Mouse (Mus musculus): ENCODE data around the gene Pcdh7. TPM values are rescaled to one million over a fixed set of nuclear protein-coding genes. Genes with fewer than 3 reads are reported as not detected.

Pcdh7 gene
- polyA plus RNA-seq, 1 experiment from 2014 or later = 11.3 TPM

DNA sequence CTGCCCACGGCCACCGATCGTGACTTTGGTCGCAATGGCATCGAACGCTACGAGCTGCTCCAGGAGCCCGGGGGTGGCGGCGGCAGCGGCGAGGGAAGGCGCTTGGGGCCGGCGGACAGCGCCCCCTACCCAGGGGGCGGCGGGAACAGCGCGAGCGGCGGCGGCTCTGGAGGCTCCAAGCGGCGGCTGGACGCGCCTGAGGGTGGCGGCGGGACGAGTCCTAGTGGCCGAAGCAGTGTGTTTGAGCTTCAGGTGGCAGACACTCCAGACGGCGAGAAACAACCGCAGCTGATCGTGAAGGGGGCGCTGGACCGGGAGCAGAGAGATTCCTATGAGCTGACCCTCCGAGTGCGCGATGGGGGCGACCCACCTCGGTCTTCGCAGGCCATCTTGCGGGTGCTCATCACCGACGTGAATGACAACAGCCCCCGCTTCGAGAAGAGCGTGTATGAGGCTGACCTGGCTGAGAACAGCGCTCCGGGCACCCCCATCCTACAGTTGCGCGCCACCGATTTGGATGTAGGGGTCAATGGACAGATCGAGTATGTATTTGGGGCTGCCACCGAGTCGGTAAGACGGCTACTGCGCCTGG, 1.9 kb downstream of the Pcdh7 start:
- H3K4me2 ChIP-seq (replicated peaks) = peak overlapping the region; percentile 93
- peaks cover 31% of the 10 kb centered on the region for H3K4me1 ChIP-seq
- H3K9me3 ChIP-seq (replicated peaks) = no peaks in the 10 kb centered on the region
- no peaks in the 10 kb centered on the region for H3K27me3 ChIP-seq
- no peaks in the 10 kb centered on the region for H3K36me3 ChIP-seq
- peak overlapping the region; percentile 69 for H3K4me3 ChIP-seq (replicated peaks)
- H3K27ac ChIP-seq (replicated peaks) = no peak overlapping the region
- WGBS = under 1% methylated on average over 59 of the region's 59 CpGs
- ATAC-seq (ENCODE audit: insufficient number of reproducible peaks, low FRiP score, low TSS enrichment, low read depth) = no peak
- H3K9ac ChIP-seq = peak overlapping the region; percentile 65

- 6% methylated on average over 34 of the region's 34 CpGs for whole genome bisulfite sequencing
- H3K9ac ChIP-seq = no peak overlapping the region
- no peak overlapping the region for H3K27ac ChIP-seq (replicated peaks)
- peak overlapping the region; percentile 69 for H3K4me3 ChIP-seq (replicated peaks)
- H3K27me3 ChIP-seq = no peaks in the 10 kb centered on the region
- H3K36me3 ChIP-seq = no peaks in the 10 kb centered on the region
- peak overlapping the region; percentile 93 for H3K4me2 ChIP-seq (replicated peaks)
- no peaks in the 10 kb centered on the region for H3K9me3 ChIP-seq (replicated peaks)
- peaks cover 31% of the 10 kb centered on the region for H3K4me1 ChIP-seq
- no peak for ATAC-seq (ENCODE audit: insufficient number of reproducible peaks, low FRiP score, low TSS enrichment, low read depth)
These were observed 2.6 kb downstream of the Pcdh7 start for GRCm38 (mm10) chr5:57720206-57720880.

DNA sequence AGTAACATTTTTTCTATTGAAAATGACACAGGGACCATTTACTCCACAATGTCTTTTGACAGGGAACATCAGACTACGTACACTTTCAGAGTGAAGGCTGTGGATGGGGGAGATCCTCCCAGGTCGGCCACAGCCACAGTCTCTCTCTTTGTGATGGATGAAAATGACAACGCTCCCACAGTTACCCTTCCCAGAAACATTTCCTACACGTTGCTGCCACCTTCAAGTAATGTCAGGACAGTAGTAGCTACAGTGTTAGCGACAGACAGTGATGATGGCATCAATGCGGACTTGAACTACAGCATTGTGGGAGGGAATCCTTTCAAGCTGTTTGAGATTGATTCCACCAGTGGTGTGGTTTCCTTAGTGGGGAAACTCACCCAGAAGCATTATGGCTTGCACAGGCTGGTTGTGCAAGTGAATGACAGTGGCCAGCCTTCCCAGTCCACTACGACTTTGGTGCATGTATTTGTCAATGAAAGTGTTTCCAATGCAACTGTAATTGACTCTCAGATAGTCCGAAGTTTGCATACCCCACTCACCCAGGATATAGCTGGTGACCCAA, 3.5 kb downstream of the Pcdh7 start:
- Histone ChIP-seq H3K4me1 (peaks cover 31% of the 10 kb centered on the region), H3K27me3 (no peaks in the 10 kb centered on the region), H3K27ac (replicated peaks) (no peak overlapping the region), H3K4me3 (replicated peaks) (peak overlapping the region; percentile 69), H3K36me3 (no peaks in the 10 kb centered on the region), H3K4me2 (replicated peaks) (peak overlapping the region; percentile 93), H3K9ac (no peak overlapping the region), H3K9me3 (replicated peaks) (no peaks in the 10 kb centered on the region)
- ATAC-seq (ENCODE audit: insufficient number of reproducible peaks, low FRiP score, low TSS enrichment, low read depth) = no peak
- 34% methylated on average over 8 of the region's 8 CpGs for WGBS

- no peaks in the 10 kb centered on the region for H3K9me3 ChIP-seq (replicated peaks)
- no peaks in the 10 kb centered on the region for H3K27me3 ChIP-seq
- H3K4me3 ChIP-seq (replicated peaks) = peak overlapping the region; percentile 69
- no peak overlapping the region for H3K27ac ChIP-seq (replicated peaks)
- H3K9ac ChIP-seq = no peak overlapping the region
- H3K4me1 ChIP-seq = peaks cover 31% of the 10 kb centered on the region
- peak overlapping the region; percentile 93 for H3K4me2 ChIP-seq (replicated peaks)
- no peak for ATAC-seq (ENCODE audit: insufficient number of reproducible peaks, low FRiP score, low TSS enrichment, low read depth)
- WGBS = 29% methylated on average over 6 of the region's 6 CpGs
- H3K36me3 ChIP-seq = no peaks in the 10 kb centered on the region
These were observed 4.2 kb downstream of the Pcdh7 start for GRCm38 (mm10) chr5:57721927-57722326.

GRCm38 (mm10) chr5:57733451-57733850, 15.7 kb downstream of the Pcdh7 start:
- 40% methylated on average over 1 of the region's 1 CpGs for WGBS

DNA sequence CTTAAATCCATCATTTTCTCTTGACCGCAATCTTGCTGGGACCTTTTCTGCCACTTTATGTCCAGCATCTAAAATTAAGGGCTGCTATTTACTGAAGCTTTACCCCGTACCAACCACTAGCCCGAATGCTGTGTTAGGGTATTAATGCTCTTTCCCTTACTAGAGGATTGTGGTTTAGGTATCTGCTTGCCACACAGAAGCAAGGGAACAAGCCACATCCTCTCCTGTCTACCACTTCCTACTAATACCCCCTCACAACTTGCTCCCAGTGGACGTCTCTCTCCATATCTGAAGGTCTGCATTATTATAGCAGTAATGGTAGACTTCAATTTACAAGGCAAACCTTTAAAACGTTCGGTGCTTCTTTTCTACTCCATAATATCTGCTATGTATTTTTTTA, 18.0 kb downstream of the Pcdh7 start:
- Histone ChIP-seq H3K4me3 (replicated peaks) (no peak overlapping the region), H3K4me1 (no peaks in the 10 kb centered on the region), H3K36me3 (no peaks in the 10 kb centered on the region), H3K27me3 (no peaks in the 10 kb centered on the region), H3K27ac (replicated peaks) (no peak overlapping the region), H3K4me2 (replicated peaks) (no peak overlapping the region), H3K9me3 (replicated peaks) (no peaks in the 10 kb centered on the region), H3K9ac (no peak overlapping the region)
- no peak for ATAC-seq (ENCODE audit: insufficient number of reproducible peaks, low FRiP score, low TSS enrichment, low read depth)
- WGBS = 88% methylated on average over 6 of the region's 6 CpGs

More at GRCm38 (mm10) chr5:57733451-57733850, 15.7 kb downstream of the Pcdh7 start:
- Histone ChIP-seq H3K27ac (replicated peaks) (no peak overlapping the region), H3K36me3 (no peaks in the 10 kb centered on the region), H3K27me3 (no peaks in the 10 kb centered on the region), H3K9me3 (replicated peaks) (no peaks in the 10 kb centered on the region), H3K4me1 (no peaks in the 10 kb centered on the region), H3K4me2 (replicated peaks) (no peak overlapping the region), H3K9ac (no peak overlapping the region), H3K4me3 (replicated peaks) (no peak overlapping the region)
- no peak for ATAC-seq (ENCODE audit: insufficient number of reproducible peaks, low FRiP score, low TSS enrichment, low read depth)

DNA sequence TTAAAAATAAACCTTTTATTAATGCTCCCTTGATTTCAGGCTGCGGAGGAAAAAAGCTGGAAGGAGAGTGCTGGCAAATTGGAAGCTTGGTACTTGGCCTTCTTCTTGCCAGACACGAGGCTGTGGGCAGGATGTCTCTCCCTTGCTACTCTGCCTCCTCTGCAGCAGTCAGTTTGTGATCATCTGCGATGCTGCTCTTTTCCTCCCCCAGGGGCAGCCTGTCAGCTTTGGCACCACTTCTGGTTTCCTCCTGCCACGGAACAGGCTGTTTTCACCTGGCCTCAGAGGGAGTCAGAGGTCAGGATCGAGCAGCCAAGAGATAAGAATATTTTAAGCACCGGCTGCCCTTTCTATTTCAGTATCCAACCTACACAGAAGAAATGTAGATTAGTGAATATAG, 25.2 kb downstream of the Pcdh7 start:
- WGBS = 20% methylated on average over 6 of the region's 6 CpGs
- Histone ChIP-seq H3K27me3 (no peaks in the 10 kb centered on the region), H3K4me2 (replicated peaks) (no peak overlapping the region), H3K9me3 (replicated peaks) (no peaks in the 10 kb centered on the region), H3K4me3 (replicated peaks) (no peak overlapping the region), H3K36me3 (no peaks in the 10 kb centered on the region), H3K27ac (replicated peaks) (no peak overlapping the region), H3K4me1 (no peaks in the 10 kb centered on the region), H3K9ac (no peak overlapping the region)
- no peak for ATAC-seq (ENCODE audit: insufficient number of reproducible peaks, low FRiP score, low TSS enrichment, low read depth)

GRCm38 (mm10) chr5:57743956-57744661, 26.3 kb downstream of the Pcdh7 start:
- WGBS = 69% methylated on average over 2 of the region's 2 CpGs
- H3K9me3 ChIP-seq (replicated peaks) = no peaks in the 10 kb centered on the region
- H3K4me3 ChIP-seq (replicated peaks) = no peak overlapping the region
- ATAC-seq (ENCODE audit: insufficient number of reproducible peaks, low FRiP score, low TSS enrichment, low read depth) = no peak
- H3K27ac ChIP-seq (replicated peaks) = no peak overlapping the region
- H3K4me2 ChIP-seq (replicated peaks) = no peak overlapping the region
- no peaks in the 10 kb centered on the region for H3K4me1 ChIP-seq
- H3K27me3 ChIP-seq = no peaks in the 10 kb centered on the region
- no peak overlapping the region for H3K9ac ChIP-seq
- H3K36me3 ChIP-seq = no peaks in the 10 kb centered on the region

- H3K4me2 ChIP-seq (replicated peaks) = no peak overlapping the region
- no peak overlapping the region for H3K27ac ChIP-seq (replicated peaks)
- 72% methylated on average over 1 of the region's 1 CpGs for WGBS
- H3K36me3 ChIP-seq = no peaks in the 10 kb centered on the region
- H3K9me3 ChIP-seq (replicated peaks) = no peaks in the 10 kb centered on the region
- no peak for ATAC-seq (ENCODE audit: insufficient number of reproducible peaks, low FRiP score, low TSS enrichment, low read depth)
- no peaks in the 10 kb centered on the region for H3K4me1 ChIP-seq
- no peak overlapping the region for H3K9ac ChIP-seq
- H3K27me3 ChIP-seq = no peaks in the 10 kb centered on the region
- H3K4me3 ChIP-seq (replicated peaks) = no peak overlapping the region
These were observed 28.1 kb downstream of the Pcdh7 start for GRCm38 (mm10) chr5:57745879-57746278.

- no peak for ATAC-seq (ENCODE audit: insufficient number of reproducible peaks, low FRiP score, low TSS enrichment, low read depth)
- H3K4me2 ChIP-seq (replicated peaks) = no peak overlapping the region
- 60% methylated on average over 1 of the region's 1 CpGs for WGBS
These were observed 32.6 kb downstream of the Pcdh7 start for GRCm38 (mm10) chr5:57750320-57750719.

DNA sequence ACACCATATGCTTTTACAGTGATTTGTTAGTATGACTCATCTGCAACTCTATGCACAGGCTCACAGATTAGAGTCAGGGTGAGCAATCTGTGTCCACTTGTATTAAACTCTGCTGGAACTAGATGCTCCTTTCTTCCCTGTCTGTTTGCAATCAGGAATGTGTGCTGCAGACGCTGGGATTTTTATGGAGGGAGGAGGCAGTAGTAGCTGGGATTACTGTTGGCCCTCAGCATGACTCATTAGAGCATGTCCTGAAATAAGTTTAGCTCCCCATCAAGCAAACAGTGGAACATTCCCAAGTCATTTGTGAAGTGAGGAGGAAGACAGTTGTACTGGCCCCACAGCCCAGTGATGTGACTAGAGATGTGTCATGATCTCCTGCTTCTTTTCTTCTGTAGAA, 38.0 kb downstream of the Pcdh7 start:
- 8% methylated on average over 1 of the region's 1 CpGs for WGBS

More at GRCm38 (mm10) chr5:57750320-57750719, 32.6 kb downstream of the Pcdh7 start:
- no peaks in the 10 kb centered on the region for H3K27me3 ChIP-seq
- no peaks in the 10 kb centered on the region for H3K36me3 ChIP-seq
- H3K4me1 ChIP-seq = no peaks in the 10 kb centered on the region
- H3K9ac ChIP-seq = no peak overlapping the region
- H3K27ac ChIP-seq (replicated peaks) = no peak overlapping the region
- no peaks in the 10 kb centered on the region for H3K9me3 ChIP-seq (replicated peaks)
- no peak overlapping the region for H3K4me3 ChIP-seq (replicated peaks)

More for the DNA sequence above, 38.0 kb downstream of the Pcdh7 start:
- Histone ChIP-seq H3K4me2 (replicated peaks) (no peak overlapping the region), H3K27ac (replicated peaks) (no peak overlapping the region), H3K4me1 (peaks cover 11% of the 10 kb centered on the region), H3K4me3 (replicated peaks) (no peak overlapping the region), H3K9ac (no peak overlapping the region), H3K27me3 (no peaks in the 10 kb centered on the region), H3K36me3 (no peaks in the 10 kb centered on the region), H3K9me3 (replicated peaks) (no peaks in the 10 kb centered on the region)
- no peak for ATAC-seq (ENCODE audit: insufficient number of reproducible peaks, low FRiP score, low TSS enrichment, low read depth)

All from embryonic facial prominence, embryonic 15.5 days (tissue).